Mouse (Mus musculus) adrenal gland, postnatal 4 days (tissue): Measurements from ENCODE around the gene Gch1. TPM values are rescaled to one million over a fixed set of nuclear protein-coding genes. Genes with fewer than 3 reads are reported as not detected.

Source experiments
- DNase-seq, 2 experiments: peaks; one replicate each; pipeline ENCODE4 v3.0.0; 2021 to 2022; ENCODE audit warnings: low spot score in 2 of 2, mixed read lengths in 2 of 2
- total RNA-seq, 2 experiments: library from RNA; stranded (reverse); gene quantifications; 2 replicates each; pipeline ENCODE4 v1.2.3; 2021

The Gch1 gene
- total RNA-seq, 2 experiments from 2014 or later, result 42.3 to 43.9 TPM

DNA sequence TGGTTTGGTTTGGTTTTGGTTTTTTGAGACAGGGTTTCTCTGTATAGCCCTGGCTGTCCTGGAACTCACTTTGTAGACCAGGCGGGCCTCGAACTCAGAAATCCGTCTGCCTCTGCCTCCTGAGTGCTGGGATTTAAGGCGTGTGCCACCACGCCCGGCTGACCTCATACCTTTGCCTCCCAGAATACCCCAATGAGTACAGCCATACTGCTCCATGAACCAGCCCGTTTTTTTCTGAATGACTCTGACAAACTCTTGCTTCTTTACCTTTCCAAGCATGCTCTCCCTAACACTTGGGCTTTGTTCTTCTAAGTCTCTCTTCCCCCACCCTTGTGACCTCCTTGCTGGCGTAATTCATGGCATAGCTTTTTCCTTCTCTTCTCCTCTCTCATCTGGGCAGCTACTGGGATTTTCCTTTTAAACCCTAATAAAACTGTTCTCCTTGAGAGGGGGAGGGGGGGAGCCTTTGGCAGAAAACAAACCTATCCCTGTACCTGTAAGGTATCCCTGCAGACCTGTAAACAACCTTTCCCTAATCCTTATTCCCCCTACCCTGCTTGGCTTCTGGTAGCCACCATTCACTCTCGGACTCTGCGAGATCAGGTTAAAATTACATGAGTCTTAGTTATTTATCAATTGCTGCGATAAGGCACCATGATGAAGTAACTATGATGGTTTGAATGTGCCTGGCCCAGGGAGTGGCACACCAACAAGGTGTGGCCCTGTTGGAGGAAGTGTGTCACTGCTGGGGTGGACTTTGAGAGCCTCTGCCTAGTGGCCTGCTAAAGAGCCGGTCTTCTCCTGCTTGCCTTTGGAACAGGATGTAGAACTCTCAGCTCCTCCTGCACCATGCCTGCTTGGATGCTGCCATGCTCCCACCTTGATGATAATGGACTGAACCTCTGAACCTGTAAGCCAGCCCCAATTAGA is 19.6 kb upstream of the Gch1 start:
- no peak for DNase-seq

- no peak for DNase-seq
These were observed 17.4 kb upstream of the Gch1 start for GRCm38 (mm10) chr14:47206601-47207000.

DNA sequence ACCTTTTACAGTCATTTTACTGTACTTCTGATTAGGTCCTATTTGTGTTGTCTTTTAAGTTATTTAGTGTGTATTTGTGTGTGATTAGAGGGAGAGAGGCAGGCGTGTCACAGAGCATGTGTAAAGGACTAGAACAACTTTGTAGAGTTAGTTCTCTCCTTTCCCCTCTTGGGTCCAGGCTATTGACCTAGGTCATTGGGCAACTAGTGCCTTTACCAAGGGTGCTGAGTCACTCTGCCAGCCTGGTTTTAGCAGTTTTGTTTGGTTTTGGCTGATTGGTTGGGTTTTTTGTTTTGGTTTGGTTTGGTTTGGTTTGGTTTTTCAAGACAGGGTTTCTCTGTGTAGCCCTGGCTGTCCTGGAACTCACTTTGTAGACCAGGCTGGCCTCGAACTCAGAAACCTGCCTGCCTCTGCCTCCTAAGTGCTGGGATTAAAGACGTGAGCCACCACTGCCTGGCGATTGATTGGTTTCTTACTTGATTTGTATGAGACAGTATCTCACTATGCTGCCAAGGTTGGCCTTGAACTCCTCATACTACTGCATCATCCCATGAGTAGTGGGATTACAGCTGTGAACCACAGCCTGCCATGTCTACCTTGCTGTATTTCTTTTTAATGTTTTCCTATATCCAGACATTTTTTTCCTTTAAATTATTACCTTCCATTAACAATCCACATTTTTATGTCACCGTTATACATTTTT is 16.2 kb upstream of the Gch1 start:
- DNase-seq, result no peak

DNA sequence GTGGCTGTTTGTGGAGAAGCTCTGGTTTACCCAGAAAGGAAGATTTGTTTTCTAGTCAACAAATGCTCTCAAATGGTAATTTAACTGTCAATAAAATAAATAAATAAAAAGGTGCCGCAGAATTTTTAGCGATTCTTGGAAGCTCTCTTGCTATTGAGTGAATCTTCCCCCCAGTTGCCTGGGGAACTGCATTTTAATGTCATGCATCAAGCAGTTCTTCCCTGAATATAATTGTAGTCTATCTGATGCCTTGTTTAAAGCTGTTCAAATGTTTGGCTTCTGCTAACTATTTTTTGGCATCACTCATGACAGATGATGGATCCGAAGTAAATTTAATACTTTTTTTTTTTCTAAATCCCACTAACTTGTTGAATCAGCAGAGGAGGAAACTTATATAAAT is 8.1 kb upstream of the Gch1 start:
- DNase-seq, result no peak

GRCm38 (mm10) chr14:47196711-47197110 is 7.5 kb upstream of the Gch1 start:
- DNase-seq, result no peak

GRCm38 (mm10) chr14:47194096-47194495 is 4.9 kb upstream of the Gch1 start:
- no peak for DNase-seq

DNA sequence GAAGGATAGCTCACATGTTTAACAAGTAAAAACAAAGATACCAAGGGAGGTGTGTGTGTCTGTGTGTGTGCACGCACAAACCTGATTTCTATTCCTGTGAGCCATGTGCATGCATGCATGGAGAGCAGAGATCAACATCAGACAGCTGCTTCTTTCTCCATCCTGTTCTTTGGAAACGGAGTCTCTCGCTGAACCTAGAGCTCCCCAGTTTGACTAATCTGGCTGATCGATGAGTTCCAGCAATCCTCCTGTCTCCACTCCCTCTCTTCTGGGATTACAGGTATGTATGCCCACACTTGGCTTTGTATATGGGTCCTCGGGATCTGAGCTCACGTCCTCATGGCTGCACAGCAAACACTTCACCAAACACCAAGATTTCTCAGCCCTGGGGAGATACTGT is 4.3 kb upstream of the Gch1 start:
- DNase-seq, result no peak

DNA sequence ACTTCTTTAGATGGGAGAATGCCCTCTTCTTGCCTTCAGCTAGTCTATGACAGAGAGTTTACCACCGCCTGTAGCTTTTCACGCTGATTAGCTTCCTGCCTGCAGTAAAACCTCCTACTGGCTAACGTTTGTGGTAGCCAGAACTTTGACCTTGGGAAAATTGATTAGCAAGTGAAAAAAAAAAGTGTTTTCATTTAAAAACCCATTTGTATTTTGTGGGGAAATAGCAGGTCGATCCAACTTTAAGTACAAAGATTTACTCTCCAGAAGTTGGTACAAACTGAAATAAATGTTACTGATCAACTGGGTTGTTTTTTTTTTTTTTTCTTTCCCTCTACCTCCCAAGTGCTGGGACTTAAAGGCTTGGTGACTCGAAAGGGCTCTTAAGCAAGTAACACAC is 2.6 kb upstream of the Gch1 start:
- no peak for DNase-seq

GRCm38 (mm10) chr14:47190626-47191025 is 1.4 kb upstream of the Gch1 start:
- no peak for DNase-seq

DNA sequence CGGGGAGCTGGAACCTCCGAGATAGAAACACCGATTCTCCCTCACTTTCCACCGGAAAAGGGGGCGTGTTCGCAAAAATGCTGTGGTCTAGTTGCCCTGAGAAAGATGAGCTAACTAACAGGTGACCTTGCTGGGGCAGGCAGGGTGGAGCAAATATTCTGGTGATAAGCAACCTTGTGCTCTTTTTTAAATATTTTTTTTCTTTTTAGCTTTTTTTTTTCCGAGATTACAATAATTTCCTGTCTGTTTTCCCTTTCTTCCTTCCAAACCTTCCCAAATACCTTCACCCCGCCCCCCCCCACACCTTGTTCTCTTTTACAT is 382 bp upstream of the Gch1 start:
- no peak for DNase-seq

DNA sequence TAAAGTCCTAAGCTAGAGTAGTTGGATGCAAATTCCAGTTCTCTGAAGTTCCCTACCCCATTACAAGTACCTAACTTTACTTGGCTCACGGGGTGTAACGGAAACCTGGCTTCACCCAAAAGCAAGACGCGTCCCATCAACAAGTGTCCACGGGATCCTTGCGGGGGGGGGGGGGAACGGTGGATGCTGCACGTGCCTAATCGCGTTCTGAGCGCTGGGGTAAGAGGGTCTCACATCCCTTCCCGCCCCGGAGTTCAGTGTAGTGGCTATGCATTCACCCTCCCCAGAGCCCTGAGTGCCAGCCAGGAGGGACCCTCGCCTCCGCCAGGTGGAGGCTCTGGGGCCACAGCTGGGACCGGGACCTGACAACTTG is 752 bp downstream of the Gch1 start:
- no peak for DNase-seq

GRCm38 (mm10) chr14:47187666-47188360 is 1.4 kb downstream of the Gch1 start:
- no peak for DNase-seq

- DNase-seq, result no peak
These were observed 2.0 kb downstream of the Gch1 start for GRCm38 (mm10) chr14:47187261-47187660.

DNA sequence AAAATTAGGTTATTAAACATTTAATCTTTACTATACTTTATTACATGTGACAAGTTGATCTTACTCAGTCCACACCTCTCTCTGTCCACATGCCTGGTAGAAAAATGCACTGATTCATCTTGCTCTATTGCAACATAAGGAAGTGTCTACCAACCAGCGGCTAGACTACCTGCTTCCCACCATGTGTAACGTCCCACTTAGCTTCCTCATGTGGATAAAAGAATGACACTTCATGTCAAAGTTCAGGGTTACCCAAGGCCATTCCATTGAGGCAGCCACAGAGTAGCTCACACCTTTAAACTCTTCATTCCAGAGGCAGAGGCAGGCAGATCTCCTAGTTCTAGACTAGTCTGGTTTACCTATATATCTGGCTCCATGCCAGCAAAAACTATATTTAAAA is 2.7 kb downstream of the Gch1 start:
- no peak for DNase-seq

DNA sequence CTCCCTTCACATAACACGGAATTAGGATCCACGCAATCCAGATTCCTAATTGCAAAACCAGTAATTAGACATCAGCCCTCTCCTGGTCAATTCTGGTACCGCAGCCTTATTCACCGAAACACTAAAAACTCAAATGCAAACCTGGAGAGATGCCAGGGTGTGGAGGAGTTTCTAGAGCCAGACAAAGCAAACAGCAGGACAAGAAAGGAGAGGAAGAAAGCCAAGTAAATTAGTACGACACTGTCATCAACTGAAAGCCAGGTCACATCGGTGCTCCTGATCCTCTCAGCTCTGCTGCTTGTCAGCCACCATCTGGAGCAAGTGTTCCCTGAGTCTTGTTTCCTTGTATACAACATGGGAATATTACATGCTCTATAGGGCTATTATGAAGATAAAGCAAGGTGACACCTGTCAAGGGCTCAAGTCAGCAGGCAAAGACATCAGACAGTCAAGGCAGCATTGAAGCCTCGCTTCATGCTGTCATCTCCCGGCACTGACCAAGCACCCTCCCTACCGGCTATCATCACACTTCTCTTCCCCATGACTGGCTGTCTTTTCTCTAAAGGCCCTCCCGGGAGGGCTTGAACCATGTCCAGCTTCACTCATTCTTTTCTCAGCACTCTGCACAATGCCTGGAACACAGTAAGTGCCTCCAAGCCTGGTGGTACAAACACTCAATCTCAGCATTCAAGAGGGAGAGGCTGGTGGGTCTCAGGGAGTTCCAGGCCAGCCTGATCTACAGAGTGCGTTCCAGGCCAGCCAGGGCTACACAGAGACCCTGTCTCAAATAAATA is 7.5 kb downstream of the Gch1 start:
- DNase-seq, result peak in 1 of 2 experiments; percentile 38

GRCm38 (mm10) chr14:47178851-47179250 is 10.4 kb downstream of the Gch1 start:
- no peak for DNase-seq

GRCm38 (mm10) chr14:47177846-47178414 is 11.3 kb downstream of the Gch1 start:
- DNase-seq, result no peak

DNA sequence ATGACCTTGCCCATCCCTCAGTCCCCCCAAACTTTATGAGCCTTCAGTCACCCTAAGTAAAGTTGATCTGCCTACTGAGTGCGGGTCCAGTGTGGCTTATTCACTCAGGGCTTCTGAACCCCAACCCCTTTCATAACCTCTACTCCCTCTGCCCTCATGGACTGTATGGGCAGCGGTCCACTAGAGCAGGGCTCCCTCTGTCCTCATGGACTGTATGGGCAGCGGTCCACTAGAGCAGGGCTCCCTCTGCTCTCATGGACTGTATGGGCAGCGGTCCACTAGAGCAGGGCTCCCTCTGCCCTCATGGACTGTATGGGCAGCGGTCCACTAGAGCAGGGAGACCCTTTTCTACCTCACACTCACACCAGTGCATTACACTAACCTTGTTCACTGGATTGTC is 13.0 kb downstream of the Gch1 start:
- DNase-seq, result no peak

- no peak for DNase-seq
These were observed 14.1 kb downstream of the Gch1 start for GRCm38 (mm10) chr14:47175136-47175535.

DNA sequence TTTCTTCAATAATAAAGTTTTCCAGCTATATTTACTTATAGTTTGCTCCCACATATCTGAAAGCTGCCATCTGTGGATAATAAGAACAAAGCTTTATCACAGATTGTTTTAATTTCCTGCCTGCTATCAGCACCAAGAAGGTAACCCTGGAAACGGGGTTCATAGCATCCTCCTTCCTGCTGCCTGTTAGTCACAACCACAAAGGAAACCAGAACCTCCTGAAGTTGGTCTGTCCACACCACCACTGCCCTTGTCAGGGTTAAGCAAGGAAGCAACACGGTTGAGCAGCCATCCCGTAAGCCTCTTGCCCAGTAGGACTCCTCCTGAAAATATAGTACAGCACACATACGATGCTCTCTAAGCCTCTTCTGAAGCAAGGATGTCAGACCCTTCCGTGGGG is 17.1 kb downstream of the Gch1 start:
- no peak for DNase-seq

GRCm38 (mm10) chr14:47170499-47171109 is 18.6 kb downstream of the Gch1 start:
- DNase-seq, result no peak
